Mouse (Mus musculus) cerebellum, adult 9-10 months (tissue): ENCODE measurements around the gene Tbck.

ENCODE experiments used
- DNase-seq: peaks from one replicate; pipeline ENCODE4 v3.0.0; 2022

Gene Tbck

DNA sequence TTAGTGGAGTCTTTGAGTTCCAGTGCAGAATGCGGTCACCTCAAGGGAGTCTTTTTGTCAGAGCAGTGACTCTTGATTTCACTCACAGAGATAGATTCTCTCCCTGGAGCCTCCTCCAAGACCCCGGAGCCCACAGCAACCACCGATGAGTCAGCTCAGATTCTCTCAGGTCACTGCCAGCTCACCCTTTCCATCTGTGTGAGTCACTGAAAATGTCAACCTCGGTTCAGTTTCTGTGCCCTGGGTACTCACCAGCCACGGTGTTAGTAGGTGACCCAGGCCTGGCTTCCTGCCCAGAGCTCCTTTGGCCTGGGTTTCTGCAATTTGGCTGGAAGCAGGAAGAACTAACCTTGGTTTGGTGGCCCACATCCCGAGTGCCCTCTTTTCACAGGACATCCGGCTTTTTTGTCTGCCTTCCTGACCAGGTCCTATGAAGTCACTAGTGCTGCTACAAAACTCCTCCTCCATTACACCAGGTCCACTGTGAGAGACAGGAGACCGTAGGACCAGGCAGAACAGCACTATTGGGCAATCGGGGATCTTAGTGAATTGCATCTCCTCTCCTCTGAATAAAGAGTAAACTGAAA, 187.5 kb downstream of the Tbck start:
- peak; percentile 15 for DNase-seq

DNA sequence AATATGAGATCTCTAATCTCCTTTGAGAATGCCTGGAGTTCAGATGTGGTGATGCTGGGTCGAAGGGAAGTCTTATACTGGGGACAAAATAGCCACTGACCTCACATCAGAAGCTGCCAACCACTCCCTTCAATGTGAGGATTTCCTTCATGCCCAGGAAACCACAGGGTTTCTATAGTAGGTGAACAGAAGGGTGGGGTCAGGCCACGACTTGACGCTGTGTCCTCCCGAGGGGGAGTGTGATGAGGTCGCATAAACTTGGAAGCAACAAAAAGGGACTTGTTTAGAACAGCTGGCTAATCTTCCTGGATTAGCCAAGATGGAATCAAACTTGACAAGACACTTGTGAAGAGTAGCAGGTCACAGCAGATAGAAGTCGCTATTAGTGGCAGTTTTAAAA, 189.3 kb downstream of the Tbck start:
- no peak for DNase-seq

DNA sequence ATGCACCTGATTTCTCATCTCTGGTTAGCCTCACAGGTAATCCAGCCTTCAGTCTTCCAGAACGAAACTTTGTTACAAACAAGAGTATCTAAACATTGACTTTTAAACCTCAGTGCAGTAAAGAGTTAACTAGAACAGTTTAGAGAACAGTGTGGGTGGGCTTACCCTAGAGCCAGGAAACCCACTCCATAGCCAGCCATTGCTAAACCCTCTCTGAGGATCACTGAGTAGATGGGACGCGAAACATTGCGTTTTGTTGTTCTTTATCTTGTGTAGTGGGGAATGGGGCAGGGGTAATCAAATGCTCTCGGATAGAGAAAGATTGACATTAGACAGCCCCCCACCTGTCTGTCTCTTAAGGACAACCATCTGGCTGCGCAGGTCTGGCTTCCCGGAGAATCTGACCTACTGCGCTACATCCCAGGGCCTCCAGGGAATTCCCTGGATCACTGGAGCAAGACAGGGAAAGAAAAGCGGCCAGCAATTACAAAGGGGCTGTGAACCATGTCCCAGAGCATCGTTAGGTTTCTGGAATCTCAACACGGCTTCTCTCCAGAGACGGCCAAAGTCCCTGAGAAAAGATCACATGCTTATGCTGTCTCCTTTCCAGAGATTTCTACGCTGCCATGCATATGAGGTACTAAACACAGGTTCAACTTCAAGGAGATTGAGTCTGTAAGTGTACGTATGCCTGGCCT, 192.2 kb downstream of the Tbck start:
- DNase-seq = no peak

DNA sequence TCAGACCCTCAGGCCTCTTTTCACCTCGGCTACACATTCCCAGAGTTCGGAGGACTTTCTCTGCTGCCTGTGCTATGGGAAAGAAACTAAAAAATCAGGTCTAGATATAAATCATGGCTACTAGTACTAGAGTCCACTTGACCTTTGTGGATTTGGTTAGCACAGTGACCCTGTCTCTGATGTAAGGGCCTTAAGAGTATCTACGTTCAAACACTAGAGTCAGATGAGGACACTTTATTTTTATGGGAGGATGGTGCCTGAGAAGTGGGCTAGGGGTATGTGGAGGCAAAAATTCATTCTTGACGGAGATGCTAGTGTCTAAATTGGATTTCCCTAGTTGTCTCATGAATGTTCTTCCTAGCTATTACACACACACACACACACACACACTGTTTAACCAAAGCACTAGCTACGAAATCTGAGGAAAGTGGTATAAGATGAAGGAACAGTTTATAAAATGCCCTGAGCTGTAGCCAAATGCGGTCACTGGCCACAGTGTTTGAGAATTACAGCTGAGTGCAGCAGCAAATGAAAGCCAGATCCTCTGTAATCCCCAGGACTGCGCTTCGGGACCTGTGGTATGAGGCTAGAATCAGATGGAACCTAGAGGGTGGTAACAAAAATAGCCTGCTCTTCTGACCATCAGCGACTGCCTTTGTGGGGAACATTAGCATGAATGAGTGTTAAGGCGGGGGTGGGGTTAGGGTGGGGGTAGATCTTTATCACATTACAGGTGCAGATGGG, 193.2 kb downstream of the Tbck start:
- DNase-seq = no peak

DNA sequence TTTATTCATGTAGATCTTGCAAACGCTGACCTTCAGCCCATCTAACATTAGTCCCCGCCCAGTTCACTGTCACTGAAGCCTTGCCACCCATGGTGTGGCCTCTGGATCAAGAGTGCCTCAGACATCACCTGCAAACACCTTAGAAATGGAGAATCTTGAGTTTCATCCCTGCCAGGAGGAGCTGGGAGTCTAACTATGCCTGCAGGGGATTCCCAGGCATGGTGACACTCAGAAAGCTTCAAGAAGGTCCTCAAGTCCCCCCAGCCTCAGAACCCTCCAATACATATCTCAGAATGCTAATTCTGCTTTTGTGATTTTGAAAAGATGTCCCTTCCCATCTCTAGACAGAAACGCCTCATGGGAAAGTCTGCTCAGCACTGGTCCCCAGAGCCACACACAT, 196.4 kb downstream of the Tbck start:
- no peak for DNase-seq

DNA sequence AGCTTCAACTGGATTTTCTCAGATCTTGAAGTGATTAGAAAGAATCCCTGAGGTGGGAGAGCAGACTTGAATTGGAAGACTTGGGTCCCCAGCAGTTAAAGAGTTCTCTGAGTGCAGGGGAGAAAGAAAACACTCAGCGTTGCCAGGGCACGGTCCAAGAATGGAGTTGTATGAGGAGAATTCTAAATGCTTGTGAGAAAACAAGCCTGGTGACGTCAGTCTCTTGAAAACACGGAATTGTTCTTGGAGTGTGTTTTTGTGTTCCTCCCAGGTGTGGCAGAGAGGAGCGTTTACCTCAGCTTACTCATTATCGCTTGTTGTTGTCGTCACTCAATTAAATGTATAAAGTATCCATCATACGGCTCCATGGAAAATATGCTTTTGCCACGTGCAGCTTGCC, 196.9 kb downstream of the Tbck start:
- DNase-seq = no peak

DNA sequence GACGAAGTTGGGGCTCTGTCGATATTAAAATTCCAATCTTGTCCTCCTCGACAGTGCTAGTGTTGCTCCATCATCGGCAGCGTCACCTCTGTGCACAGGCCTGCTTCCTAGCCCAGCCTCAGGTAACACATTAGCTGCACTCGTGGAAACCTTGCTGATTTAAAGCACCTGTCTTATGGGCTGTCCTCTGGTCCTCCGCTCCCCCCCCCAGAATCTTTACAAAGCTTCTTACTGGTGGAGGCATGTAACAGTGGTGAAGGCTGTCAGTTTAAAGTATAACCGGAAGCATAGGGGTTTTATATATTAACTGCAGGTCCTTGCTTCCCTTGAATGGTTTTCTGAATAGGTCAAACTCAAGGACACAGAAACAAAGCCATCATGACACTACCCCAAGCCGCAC, 199.3 kb downstream of the Tbck start:
- no peak for DNase-seq

DNA sequence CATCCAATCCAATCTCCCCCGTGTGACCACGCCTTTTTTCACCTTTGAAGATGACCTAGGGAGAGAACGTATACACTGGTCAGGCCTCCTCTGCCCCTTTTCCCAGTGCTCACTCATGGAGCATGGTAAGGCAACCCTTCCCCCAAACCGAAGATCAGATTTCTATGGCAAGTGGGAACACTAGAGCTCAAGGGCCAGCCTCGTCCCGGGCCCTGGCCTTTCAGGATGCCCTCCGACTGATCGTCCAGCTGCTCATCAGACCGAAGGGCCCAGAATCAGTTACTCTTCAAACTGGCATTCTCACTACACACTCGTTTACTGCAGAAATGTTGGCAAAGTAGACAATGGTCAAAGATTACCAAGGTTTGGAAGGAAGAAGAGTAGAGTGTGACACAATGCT, 200.5 kb downstream of the Tbck start:
- no peak for DNase-seq

DNA sequence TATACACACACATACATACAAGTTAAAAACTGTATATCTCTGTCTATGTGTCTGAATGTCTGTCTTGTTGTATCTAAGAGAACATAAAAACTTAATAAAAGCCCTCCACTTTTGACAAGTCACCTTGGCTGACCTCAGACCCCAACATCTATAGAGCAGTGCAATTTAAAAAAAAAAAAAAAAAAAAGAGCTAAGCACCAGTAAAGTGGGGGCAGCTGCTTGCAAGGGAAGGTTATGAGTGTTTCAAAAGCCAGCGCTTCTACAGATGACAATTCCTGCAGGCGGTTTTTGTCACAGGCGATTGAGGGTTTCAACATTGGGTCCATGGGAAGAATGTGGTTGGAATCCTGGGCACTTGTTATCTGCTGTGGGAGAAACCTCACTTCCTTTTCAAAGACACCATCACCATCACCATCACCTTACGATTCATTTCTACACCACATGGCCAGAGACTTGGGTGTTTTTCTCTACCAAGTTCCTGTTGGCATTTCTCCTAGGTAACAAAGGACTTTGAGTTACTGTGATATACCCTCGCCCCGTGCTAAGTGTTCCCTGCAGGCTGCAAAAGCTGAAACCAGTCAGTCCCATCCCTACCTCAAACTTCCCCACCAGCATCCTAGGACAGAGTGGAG, 202.6 kb downstream of the Tbck start:
- no peak for DNase-seq

DNA sequence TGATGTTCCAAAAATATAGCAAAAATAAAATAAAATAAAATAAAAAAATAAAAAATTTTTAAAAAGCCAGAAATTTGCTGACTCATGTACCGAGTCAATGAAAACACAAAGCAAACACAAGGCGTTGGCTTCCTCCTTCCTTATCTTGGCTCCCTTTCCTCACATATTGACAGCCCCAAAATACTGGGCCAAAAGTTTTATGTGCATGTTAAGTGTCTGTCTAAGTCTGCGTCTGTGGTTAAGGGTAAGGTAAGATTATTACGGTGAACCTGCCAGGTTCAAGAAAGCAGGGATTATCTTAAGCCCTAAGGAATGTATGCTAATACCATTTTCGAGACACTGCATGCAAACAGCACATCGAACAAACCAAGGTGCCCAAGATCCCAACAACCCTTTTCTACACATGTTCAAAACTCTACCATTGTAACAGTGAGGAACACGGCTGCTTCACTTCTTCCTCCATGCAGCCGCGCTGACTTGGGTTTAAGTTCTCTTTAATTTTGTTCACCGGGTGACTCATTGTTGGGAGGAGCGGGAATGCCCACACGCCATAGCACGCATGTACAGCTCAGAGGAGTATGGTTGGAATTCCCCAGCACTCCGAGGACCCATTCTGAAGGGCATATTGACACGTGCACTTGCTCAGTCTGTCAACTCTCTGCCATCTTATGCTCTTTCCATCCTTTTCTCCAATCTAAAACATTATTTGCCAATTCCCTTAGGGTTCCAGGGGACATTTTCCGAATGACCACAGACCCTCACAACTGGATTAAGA, 203.3 kb downstream of the Tbck start:
- no peak for DNase-seq
